In the genomic region with DNA sequence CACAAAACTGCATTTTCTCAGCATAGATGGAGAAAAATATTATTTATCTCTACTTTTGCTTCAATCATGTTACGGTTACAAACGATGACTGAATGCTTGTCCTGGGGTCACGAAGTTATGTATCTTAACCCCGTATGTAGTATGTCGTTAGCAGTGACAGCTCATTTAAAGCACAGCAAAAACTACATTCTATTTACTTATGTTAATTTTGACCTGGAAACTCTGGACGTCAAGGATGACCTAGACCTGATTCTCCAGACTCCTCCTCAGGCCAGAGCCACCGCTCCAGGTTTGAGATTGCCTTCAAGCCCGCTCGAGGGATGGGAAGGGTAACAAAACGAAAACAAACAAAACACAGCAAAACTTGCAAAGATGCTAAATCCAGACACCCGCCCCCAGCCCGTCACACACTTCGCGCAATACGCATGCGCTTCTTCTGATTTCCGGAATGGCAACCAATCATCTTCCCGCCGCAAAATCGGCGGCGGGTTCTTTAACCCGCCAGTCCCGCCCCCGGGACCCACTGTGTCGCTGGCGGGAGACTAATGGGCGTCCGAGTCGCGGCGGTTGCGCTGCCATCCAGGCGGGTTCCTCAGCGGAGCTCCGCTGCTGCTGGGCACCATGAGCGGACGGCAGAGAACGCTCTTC, we compare ENCODE assay signal across 8 mouse cellular contexts. TPM values are rescaled to one million over a fixed set of nuclear protein-coding genes. Genes with fewer than 3 reads are reported as not detected.
A peak's percentile ranks its signal among the peaks of the same experiment; 100 is the strongest.
DNase-seq lines count a peak whose midpoint lies in the region; ATAC-seq and TF ChIP-seq lines count a peak whose summit lies in the region.

TSS of gene Fancm (plus strand) at position 519 of the 648 bp plus-strand sequence.

- TF ChIP-seq CTCF in gastrocnemius, adult 2 months (IDR thresholded peaks at IDR 0.05): no peak
- no peak for TF ChIP-seq CTCF in hindbrain, postnatal 0 days (IDR thresholded peaks at IDR 0.05; ENCODE audit: low read depth)
- TF ChIP-seq CTCF in left cerebral cortex, adult 2 months (IDR thresholded peaks at IDR 0.05): no peak

- no peaks in the 10 kb centered on the region for H3K36me3 ChIP-seq in hindbrain, postnatal 0 days (ENCODE audit: insufficient read depth, low read length)

- peak within 1 kb of the TSS; percentile 89 for H3K4me3 ChIP-seq in gastrocnemius, adult 2 months
- H3K4me3 ChIP-seq in hindbrain, postnatal 0 days (ENCODE audit: low read length): peak within 1 kb of the TSS; percentile 90
- peak within 1 kb of the TSS; percentile 68 for H3K4me3 ChIP-seq in left cerebral cortex, adult 2 months

- DNase-seq in ZHBTc4 (ENCODE audit: low read depth, low spot score): peak; percentile 97
- DNase-seq in gastrocnemius, adult 2 months: peak; percentile 93
- DNase-seq in hindbrain, postnatal 0 days (ENCODE audit: low spot score): peak; percentile 97
- peak; percentile 90 to 91 for DNase-seq in left cerebral cortex, adult 2 months (ENCODE audit: extremely low spot score in 1 of 2, low spot score in 2 of 2)
- DNase-seq in right cerebral cortex, adult 2 months (ENCODE audit: low spot score in 2 of 2): peak; percentile 93 to 95
- DNase-seq in urinary bladder, postnatal 14 days (ENCODE audit: low spot score): peak; percentile 88

- H3K4me1 ChIP-seq in hindbrain, postnatal 0 days (ENCODE audit: insufficient read depth, low read length): peaks cover 14% of the 10 kb centered on the region

- H3K27ac ChIP-seq in gastrocnemius, adult 2 months: peak within 1 kb of the TSS; percentile 95
- H3K27ac ChIP-seq in hindbrain, postnatal 0 days: peak within 1 kb of the TSS; percentile 84
- H3K27ac ChIP-seq in left cerebral cortex, adult 2 months: peak within 1 kb of the TSS; percentile 96

- H3K9me3 ChIP-seq in hindbrain, postnatal 0 days (ENCODE audit: low read length): no peaks in the 10 kb centered on the region

- H3K27me3 ChIP-seq in hindbrain, postnatal 0 days (ENCODE audit: insufficient read depth, low read length): no peaks in the 10 kb centered on the region

- H3K4me2 ChIP-seq in hindbrain, postnatal 0 days (ENCODE audit: low read depth, low read length): peak within 1 kb of the TSS; percentile 88

- 2% methylated on average over 39 of the region's 39 CpGs for WGBS in hindbrain, postnatal 0 days

- ATAC-seq in common myeloid progenitor, adult 5-6 weeks (replicated peaks; ENCODE audit: low read depth, poor library complexity, severe bottlenecking): peak; percentile 65
- ATAC-seq in hindbrain, postnatal 0 days: peak; percentile 60
- peak; percentile 64 for ATAC-seq in megakaryocyte, adult 5-6 weeks (ENCODE audit: poor library complexity, severe bottlenecking)

- intact Hi-C loops in gastrocnemius, adult 2 months (cut with DNase I): loop anchor here (1.0 kb wide), 1 partner anchor 97 kb away; the partner anchor contains the start of gene Mis18bp1
- intact Hi-C loops in left cerebral cortex, adult 2 months (cut with DNase I): loop anchor here (1.0 kb wide), 1 partner anchor 97 kb away; the partner anchor contains the start of gene Mis18bp1

- H3K9ac ChIP-seq in hindbrain, postnatal 0 days (replicated peaks; ENCODE audit: low read length): peak within 1 kb of the TSS; percentile 84

RNA-seq across cellular contexts. Expression of gene Fancm, which starts in this region (rescaled TPM):
- 37.3 and 81.3 TPM in 2 replicates for total RNA-seq in common myeloid progenitor, adult 5-6 weeks (2017)
- 1 to 10 TPM; 1.4 to 2.0 TPM for total RNA-seq in gastrocnemius, adult 2 months (2021)
- total RNA-seq in hindbrain, postnatal 0 days (2014; rRNA removed): 14.2 and 16.2 TPM in 2 replicates
- polyA plus RNA-seq in hindbrain, postnatal 0 days (2015; fragmentation: Nextera tagmentation; extraction: Ambion mirVana): 6.1 and 8.2 TPM in 2 replicates
- 10 to 100 TPM; 15.9 to 17.9 TPM for total RNA-seq in left cerebral cortex, adult 2 months (2021)
- total RNA-seq in megakaryocyte, adult 5-6 weeks (2015): 13.0 and 18.7 TPM in 2 replicates
- total RNA-seq in megakaryocyte, adult 5-6 weeks (2017): 20.7 and 24.6 TPM in 2 replicates

Comparison
In these comparisons a context has a peak if more than half of its experiments do, and no peak if none do; other contexts are left out.
1. Peak in every context shown above with its lines: DNase-seq, ATAC-seq, H3K4me3 ChIP-seq and H3K27ac ChIP-seq.